Mouse (Mus musculus) lung, postnatal 0 days (tissue): ENCODE data around the gene Ogdh.

Source experiments
- CTCF ChIP-seq: IDR thresholded peaks from 2 replicates; pipeline ENCODE4 v1.5.1; 2016; ENCODE audit warnings: antibody characterized with exemption, mild to moderate bottlenecking
- EP300 ChIP-seq: IDR thresholded peaks from 2 replicates; pipeline ENCODE4 v1.6.1; 2016; ENCODE audit warnings: antibody characterized with exemption, mild to moderate bottlenecking, control low read depth

- TF ChIP-seq CTCF, result no peak
- no peak for TF ChIP-seq EP300
Measured at GRCm38 (mm10) chr11:6323348-6323747, 31.9 kb downstream of the Ogdh start.
